Mouse (Mus musculus): Measurements from ENCODE around the gene Aoah. TPM values are rescaled to one million over a fixed set of nuclear protein-coding genes. Genes with fewer than 3 reads are reported as not detected.

Aoah gene
- polyA plus RNA-seq, 1 experiment = 142 TPM

- Histone ChIP-seq H3K27ac (ENCODE audit: insufficient read depth, low read depth, low read length) (no peak overlapping the region), H3K4me1 (ENCODE audit: control insufficient read depth, insufficient read depth, low read length) (peaks cover 28% of the 10 kb centered on the region), H3K4me3 (ENCODE audit: insufficient read depth, low read length) (no peak overlapping the region)
- TF ChIP-seq POLR2A (IDR thresholded peaks at IDR 0.05; ENCODE audit: borderline replicate concordance, low read depth, low read length) = no peak
- no peak for TF ChIP-seq CTCF (IDR thresholded peaks at IDR 0.05; ENCODE audit: low read depth, low read length)
These were observed 6.7 kb downstream of the Aoah start for GRCm38 (mm10) chr13:20800569-20800968.

- Histone ChIP-seq H3K27ac (ENCODE audit: insufficient read depth, low read depth, low read length) (no peak overlapping the region), H3K4me3 (ENCODE audit: insufficient read depth, low read length) (no peak overlapping the region), H3K4me1 (ENCODE audit: control insufficient read depth, insufficient read depth, low read length) (peaks cover 3% of the 10 kb centered on the region)
- no peak for TF ChIP-seq CTCF (IDR thresholded peaks at IDR 0.05; ENCODE audit: low read depth, low read length)
- TF ChIP-seq POLR2A (IDR thresholded peaks at IDR 0.05; ENCODE audit: borderline replicate concordance, low read depth, low read length) = no peak
These were observed 18.0 kb downstream of the Aoah start for GRCm38 (mm10) chr13:20811782-20812406.

- TF ChIP-seq CTCF (IDR thresholded peaks at IDR 0.05; ENCODE audit: low read depth, low read length) (no peak), POLR2A (IDR thresholded peaks at IDR 0.05; ENCODE audit: borderline replicate concordance, low read depth, low read length) (no peak)
- no peak overlapping the region for H3K4me3 ChIP-seq (ENCODE audit: insufficient read depth, low read length)
- no peak overlapping the region for H3K27ac ChIP-seq (ENCODE audit: insufficient read depth, low read depth, low read length)
- no peaks in the 10 kb centered on the region for H3K4me1 ChIP-seq (ENCODE audit: control insufficient read depth, insufficient read depth, low read length)
These were observed 22.5 kb downstream of the Aoah start for GRCm38 (mm10) chr13:20816385-20816784.

- TF ChIP-seq POLR2A (IDR thresholded peaks at IDR 0.05; ENCODE audit: borderline replicate concordance, low read depth, low read length) (no peak), CTCF (IDR thresholded peaks at IDR 0.05; ENCODE audit: low read depth, low read length) (no peak)
- Histone ChIP-seq H3K4me3 (ENCODE audit: insufficient read depth, low read length) (no peak overlapping the region), H3K27ac (ENCODE audit: insufficient read depth, low read depth, low read length) (no peak overlapping the region), H3K4me1 (ENCODE audit: control insufficient read depth, insufficient read depth, low read length) (no peaks in the 10 kb centered on the region)
These were observed 26.9 kb downstream of the Aoah start for GRCm38 (mm10) chr13:20820712-20821328.

GRCm38 (mm10) chr13:20828728-20829127 lies 34.8 kb downstream of the Aoah start:
- no peak overlapping the region for H3K4me3 ChIP-seq (ENCODE audit: insufficient read depth, low read length)
- TF ChIP-seq CTCF (IDR thresholded peaks at IDR 0.05; ENCODE audit: low read depth, low read length) = no peak
- TF ChIP-seq POLR2A (IDR thresholded peaks at IDR 0.05; ENCODE audit: borderline replicate concordance, low read depth, low read length) = no peak
- H3K27ac ChIP-seq (ENCODE audit: insufficient read depth, low read depth, low read length) = no peak overlapping the region
- H3K4me1 ChIP-seq (ENCODE audit: control insufficient read depth, insufficient read depth, low read length) = no peaks in the 10 kb centered on the region

GRCm38 (mm10) chr13:20829181-20829900 lies 35.4 kb downstream of the Aoah start:
- H3K4me3 ChIP-seq (ENCODE audit: insufficient read depth, low read length) = no peak overlapping the region
- H3K4me1 ChIP-seq (ENCODE audit: control insufficient read depth, insufficient read depth, low read length) = no peaks in the 10 kb centered on the region
- H3K27ac ChIP-seq (ENCODE audit: insufficient read depth, low read depth, low read length) = no peak overlapping the region
- no peak for TF ChIP-seq POLR2A (IDR thresholded peaks at IDR 0.05; ENCODE audit: borderline replicate concordance, low read depth, low read length)
- TF ChIP-seq CTCF (IDR thresholded peaks at IDR 0.05; ENCODE audit: low read depth, low read length) = no peak

- Histone ChIP-seq H3K4me1 (ENCODE audit: control insufficient read depth, insufficient read depth, low read length) (no peaks in the 10 kb centered on the region), H3K27ac (ENCODE audit: insufficient read depth, low read depth, low read length) (no peak overlapping the region), H3K4me3 (ENCODE audit: insufficient read depth, low read length) (no peak overlapping the region)
- TF ChIP-seq CTCF (IDR thresholded peaks at IDR 0.05; ENCODE audit: low read depth, low read length) (no peak), POLR2A (IDR thresholded peaks at IDR 0.05; ENCODE audit: borderline replicate concordance, low read depth, low read length) (no peak)
These were observed 62.0 kb downstream of the Aoah start for GRCm38 (mm10) chr13:20855893-20856292.

- peaks cover 6% of the 10 kb centered on the region for H3K4me1 ChIP-seq (ENCODE audit: control insufficient read depth, insufficient read depth, low read length)
- TF ChIP-seq POLR2A (IDR thresholded peaks at IDR 0.05; ENCODE audit: borderline replicate concordance, low read depth, low read length) (no peak), CTCF (IDR thresholded peaks at IDR 0.05; ENCODE audit: low read depth, low read length) (no peak)
- no peak overlapping the region for H3K27ac ChIP-seq (ENCODE audit: insufficient read depth, low read depth, low read length)
- H3K4me3 ChIP-seq (ENCODE audit: insufficient read depth, low read length) = no peak overlapping the region
These were observed 105.5 kb downstream of the Aoah start for GRCm38 (mm10) chr13:20899372-20899771.

GRCm38 (mm10) chr13:20900396-20900971 lies 106.6 kb downstream of the Aoah start:
- Histone ChIP-seq H3K27ac (ENCODE audit: insufficient read depth, low read depth, low read length) (no peak overlapping the region), H3K4me1 (ENCODE audit: control insufficient read depth, insufficient read depth, low read length) (peaks cover 6% of the 10 kb centered on the region), H3K4me3 (ENCODE audit: insufficient read depth, low read length) (no peak overlapping the region)
- no peak for TF ChIP-seq POLR2A (IDR thresholded peaks at IDR 0.05; ENCODE audit: borderline replicate concordance, low read depth, low read length)
- TF ChIP-seq CTCF (IDR thresholded peaks at IDR 0.05; ENCODE audit: low read depth, low read length) = no peak
